Mouse (Mus musculus) monocyte, adult 5-6 weeks (primary cell): ENCODE measurements around the gene Plg. TPM values are rescaled to one million over a fixed set of nuclear protein-coding genes. Genes with fewer than 3 reads are reported as not detected.

ENCODE experiments used
- ATAC-seq: fragments of 153-309, 156-312 bp; replicated peaks from 2 replicates; pipeline ENCODE4 v1.8.0; 2017; ENCODE audit warnings: mild to moderate bottlenecking; ENCODE audit not compliant: low TSS enrichment, insufficient number of reproducible peaks, severe bottlenecking, poor library complexity, low FRiP score
- total RNA-seq: library from RNA; stranded (forward); fragments of 200-1000, 200-491, 200-594 nt; gene quantifications from 3 replicates; pipeline ENCODE4 v1.2.3, GENCODE M21; 2017

Plg gene
- total RNA-seq, 1 experiment from 2014 or later: 1.5 TPM

DNA sequence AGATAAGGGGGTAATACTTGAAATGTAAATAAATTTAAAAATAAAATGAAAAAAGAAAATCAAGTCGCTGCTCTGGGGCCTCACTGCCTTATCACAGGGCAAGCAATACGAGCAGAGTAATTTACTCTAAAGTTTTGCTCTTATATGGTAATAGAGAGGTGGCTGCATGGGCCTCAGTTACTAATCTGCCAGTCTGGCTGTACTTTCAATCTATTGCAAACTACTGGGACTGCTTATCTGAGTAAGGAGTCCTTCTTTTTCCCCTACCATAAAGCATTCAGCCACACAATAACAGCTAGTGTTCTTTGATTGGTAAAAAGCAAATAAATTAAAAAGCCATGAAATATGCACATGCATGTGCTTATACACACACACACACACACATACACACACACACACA, 3.2 kb downstream of the Plg start:
- no peak for ATAC-seq

DNA sequence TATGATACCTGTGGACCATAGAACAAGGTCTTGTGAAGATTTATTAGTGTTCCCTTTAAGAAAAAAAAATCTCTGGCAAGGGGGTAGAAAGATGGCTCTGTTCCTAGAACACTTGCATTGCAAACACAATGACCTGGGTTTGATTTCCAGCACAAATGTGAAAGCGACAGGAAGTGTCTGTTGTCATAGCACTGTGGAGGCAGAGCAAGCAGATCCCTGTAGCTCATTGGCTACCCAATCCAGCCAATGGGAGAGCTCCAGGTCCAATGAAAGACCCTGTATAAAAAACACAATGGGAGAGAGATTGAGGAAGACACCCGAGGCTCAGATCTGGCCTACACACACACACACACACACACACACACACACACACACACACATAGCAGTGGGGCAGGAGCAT, 4.1 kb downstream of the Plg start:
- ATAC-seq: no peak

DNA sequence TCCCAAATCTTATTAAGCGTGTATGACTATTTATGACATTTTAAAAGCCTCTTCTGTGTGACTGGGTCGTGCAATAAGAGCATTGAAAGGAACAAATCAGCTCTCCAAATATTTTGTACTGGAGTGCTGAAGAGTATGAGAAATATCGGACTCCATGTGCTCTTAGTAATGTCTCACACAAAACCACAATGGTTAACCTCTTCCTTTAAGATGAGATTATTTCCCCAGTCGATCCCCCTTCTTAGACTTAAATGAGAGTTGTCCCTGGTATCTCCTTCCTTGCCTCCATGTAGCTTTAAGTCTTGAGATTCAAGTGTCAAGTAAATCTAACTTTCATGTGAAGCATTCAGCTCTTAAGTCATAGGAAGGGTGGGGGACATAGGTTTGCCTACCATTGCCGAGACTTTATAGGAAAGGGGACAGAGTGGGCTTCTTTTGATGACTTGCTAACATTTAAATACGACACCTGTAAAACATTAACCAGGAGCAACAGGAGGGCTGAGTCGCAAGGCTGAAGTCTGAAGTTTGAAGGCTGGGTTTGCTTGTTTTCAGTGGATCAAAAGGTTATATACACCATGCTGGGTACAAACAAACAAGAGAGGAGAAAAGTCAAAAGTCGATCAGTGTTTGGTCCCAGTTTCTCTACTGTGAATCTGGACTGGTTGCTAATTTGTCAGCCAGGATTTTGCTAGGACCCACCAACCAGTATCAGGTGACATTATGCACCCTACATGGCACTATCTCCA, 6.8 kb downstream of the Plg start:
- ATAC-seq: no peak

DNA sequence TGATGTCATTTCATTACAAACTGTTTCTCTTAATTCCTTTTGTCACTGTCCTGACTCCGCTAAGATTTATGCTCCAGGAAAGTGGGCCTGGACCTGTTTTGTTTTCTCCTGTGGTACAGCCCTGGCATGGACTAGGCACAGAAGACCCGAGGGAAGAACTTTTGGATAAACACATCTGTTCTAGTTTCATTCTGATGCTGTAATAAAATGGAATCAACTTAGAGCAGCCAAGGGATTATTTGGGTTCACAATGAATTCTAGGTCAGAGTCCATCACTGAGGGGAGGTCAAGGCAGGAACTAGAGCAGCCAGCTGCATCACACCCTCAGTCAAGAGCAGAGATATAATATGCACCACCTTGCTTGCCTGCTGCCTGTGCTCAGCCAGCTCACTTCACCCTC, 9.4 kb downstream of the Plg start:
- ATAC-seq: no peak

DNA sequence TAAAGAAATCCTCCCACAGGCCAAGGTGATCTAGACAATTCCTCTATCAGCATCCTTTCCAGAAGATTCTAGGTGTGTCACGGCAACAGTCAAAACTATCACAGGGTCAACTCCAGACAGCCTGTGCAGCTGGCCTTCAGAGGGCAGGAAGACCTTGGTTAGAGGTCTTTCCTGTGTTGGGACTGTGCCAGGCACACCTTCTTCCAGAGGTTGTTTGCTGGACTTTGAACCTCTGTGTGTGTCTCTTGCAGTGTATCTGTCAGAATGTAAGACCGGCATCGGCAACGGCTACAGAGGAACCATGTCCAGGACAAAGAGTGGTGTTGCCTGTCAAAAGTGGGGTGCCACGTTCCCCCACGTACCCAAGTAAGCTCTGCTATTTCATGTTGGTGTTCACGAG, 9.8 kb downstream of the Plg start:
- ATAC-seq: no peak

DNA sequence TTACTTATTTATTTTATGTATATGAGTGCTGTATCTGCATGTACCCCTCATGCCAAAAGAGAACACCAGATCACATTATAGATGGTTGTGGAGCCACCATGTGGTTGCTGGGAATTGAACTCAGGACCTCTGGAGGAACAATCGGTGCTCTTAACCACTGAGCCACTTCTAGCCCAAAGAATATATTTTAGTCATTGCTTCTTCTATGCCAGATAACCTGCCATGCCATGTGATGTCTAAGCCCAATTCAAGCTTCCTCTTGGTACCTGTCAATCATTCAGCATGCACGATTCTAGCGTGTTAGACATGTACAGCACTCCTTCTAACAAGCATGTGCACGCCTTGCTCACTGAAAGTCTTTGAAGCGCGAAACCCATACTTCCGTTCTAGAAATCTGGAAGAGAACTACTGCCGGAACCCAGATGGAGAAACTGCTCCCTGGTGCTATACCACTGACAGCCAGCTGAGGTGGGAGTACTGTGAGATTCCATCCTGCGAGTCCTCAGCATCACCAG, 17.8 kb downstream of the Plg start:
- ATAC-seq: no peak

DNA sequence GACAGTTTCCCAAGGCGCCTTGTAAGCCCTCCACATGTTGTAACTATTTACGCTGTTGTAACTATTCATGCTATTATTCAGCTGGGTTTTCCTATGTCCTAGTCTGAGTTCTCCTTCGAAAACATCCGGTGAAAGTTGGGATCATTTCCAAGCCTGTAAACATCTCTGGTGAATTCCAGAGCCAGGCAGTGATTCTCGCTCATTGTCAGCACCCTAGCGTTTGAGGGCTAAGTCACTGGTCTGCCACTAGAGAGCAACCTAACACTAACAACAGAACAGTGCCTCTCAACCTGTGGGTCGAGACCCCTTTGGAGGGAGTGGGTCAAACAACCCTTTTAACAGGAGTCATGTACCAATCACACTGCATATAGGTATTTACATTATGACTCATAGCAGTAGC, 25.0 kb downstream of the Plg start:
- ATAC-seq: no peak

DNA sequence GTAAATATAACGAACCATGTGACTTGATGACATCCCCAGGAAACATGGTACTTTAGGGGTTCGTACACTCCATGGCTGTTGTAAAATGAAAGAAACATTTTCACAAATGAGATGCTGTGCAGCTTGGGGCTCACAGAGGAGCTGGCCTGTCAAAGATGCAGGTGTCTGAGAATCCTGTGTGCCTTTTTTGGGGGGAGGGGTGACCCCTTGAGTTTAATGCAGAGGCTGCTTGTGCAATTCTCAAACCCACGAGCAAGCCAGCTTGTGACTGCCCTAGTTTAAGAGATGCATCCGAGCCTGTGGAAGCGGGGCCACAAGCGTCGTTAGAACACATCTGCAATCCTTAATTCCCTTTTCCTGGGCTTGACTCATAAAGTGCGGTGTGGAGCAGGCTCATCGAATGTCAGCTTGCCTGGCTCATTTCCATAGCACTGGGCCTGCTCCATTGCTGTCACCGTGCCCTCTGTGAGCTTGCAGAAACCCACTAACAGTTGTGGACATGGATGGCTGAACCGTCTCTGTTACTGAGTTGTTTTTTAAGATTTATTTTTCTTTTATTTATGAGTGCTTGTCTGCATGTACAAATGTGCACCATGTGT, 31.0 kb downstream of the Plg start:
- ATAC-seq: no peak

DNA sequence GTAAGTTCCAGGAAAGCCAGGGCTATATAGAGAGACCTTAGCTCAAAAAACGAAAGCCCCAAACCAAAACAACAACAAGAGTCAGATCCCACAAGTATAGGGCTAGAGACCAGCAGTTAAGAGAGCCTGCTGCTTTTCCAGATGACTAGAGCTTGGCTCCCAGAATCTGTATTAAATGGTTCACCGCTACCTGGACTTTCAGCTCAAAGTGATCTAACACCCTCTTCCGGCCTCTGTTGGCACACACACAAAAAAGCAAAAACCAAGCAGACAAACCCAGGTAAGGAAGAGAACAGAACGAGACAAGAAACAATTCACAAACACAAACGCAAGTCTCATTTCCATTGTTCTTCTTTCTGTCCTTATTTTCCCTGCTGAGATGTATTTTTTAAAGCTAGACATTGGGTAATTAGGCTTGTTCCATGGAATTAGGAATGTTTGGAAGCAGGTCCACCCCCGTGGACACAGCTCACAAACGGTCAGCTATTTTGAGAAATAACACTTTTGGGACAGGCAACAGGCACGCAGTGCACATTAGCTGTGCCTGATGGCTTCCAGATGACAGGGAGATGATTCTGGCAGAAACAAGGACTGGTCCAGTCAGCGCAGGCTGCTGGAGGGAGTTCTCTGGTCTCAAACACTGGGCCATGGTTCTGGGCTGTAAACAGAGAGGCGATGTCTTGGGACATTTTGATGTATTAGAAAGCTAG, 33.9 kb downstream of the Plg start:
- ATAC-seq: no peak

DNA sequence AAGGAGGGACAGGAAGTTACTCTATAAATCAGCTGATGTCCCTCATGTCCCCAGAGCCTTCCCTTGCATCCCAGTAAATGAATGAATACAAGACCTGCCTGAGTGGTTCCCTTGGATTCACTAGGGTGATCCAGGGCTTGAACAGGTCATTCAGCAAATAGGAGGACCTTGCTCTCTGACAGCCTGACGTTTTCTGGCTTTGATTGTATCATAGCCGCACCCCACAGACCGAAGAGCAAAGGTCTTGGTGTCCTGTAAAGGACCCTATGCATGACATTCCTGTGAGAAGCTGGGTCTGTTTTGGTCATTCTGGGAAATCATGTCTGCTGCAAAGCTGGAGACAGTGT, 34.5 kb downstream of the Plg start:
- no peak for ATAC-seq

DNA sequence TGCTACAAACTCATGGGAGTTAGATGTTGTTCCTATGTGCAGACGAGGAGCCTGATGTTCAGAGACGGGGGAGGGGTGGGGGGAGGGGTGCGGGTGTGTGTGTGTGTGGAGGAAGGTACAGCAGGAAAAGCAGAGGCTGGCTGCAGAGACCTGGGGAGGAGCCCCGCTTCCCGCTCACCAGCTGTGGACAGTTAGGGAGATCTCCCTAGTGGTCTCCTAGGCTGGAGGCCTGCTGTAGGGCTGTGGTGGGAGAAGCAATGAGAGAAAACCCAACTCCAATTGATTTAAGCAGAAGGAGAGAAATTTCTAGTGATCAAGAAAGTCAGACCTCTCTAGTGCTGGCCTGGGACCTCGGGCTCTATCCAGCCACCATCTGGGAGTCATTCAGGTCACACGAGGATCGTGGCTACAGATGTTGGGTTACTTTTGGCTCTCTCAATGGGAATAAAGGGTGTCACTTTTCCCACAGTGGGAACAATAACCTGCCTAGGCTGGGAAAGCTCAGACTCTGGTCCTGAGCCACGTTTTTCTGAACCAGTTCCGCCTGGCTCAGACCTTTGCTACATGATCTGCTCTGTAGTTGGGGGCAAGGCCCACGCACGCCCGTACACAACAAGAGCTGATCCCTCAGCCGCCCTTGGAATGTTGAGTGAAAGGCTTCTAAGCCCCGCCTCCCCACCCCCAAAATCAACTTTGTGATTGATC, 36.8 kb downstream of the Plg start:
- ATAC-seq: no peak

DNA sequence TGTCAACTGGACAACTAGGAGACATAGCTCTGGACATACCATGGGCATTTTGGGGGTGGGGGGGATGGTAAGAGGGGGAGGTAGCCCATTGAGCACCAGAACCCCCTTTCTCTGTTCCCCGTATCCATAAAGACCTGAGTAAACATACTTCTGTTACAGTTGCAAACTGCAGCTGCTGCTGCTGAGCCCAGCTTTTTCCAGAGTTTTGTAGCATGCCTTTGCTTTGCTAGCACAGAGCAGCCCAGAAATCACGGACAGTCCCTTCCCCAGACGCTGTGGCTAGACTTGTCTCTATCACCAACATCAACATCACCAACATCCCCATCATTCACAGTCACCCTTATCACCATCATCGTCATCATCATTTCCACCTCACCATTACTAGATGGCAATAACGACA, 37.3 kb downstream of the Plg start:
- ATAC-seq: no peak

DNA sequence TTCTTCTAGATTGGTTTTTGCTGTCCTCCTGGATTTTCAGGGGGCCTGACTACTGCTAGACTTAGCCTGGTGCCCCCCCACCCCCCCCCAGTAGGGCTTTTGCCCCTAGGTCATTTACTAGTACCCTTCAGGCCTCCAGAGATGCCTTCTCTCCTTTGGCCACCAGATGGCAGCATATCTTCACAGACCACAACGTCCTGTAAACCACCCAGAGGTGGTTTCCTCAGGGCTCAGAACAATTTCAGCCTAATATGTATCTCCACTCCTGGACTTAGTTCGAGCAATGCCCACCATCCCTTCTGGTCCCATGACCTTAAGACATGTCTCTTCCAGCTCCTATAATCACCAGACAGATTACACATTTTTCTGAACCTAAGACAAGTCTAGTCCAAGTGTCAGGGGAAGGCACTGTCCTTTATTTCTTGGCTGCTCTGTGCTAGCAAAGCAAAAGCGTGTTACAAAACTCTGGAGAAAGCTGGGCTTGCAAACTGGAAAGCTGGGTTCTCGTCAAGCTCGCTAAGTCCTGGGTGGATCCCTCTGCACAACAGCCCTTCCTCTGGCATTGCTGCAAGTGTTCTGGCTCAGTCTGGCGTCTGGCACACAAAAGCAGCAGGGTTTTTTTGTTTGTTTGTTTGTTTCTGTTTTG, 38.0 kb downstream of the Plg start:
- ATAC-seq: peak; percentile 73; the same call in 1 of the 2 replicates

DNA sequence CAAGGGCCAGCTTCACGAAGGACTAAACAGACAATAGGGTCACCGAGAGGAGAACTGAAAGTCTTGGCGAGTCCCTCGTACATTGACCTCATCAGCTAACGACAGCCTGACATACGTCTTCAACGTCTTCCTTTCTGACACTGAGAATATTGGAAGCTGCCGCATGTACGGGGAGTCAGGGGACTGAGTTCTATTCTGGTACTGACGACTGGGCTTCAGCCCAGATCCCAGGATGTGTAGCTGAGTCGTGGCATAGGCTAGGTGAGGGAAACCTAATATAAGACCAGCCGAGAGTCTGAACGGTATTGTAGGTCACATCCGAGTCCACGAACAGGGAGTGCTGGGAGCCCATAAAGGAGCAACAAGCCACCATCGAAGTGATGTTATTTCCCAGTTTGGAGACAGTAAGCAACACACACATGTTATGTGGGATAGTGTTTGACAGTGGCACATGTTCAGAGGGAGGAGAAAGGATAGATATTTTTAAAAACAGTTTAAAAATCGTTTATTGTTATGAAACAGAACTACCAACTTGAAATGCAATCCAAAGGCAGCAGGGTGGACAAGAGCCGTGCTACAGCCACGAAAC, 41.2 kb downstream of the Plg start:
- ATAC-seq: no peak

DNA sequence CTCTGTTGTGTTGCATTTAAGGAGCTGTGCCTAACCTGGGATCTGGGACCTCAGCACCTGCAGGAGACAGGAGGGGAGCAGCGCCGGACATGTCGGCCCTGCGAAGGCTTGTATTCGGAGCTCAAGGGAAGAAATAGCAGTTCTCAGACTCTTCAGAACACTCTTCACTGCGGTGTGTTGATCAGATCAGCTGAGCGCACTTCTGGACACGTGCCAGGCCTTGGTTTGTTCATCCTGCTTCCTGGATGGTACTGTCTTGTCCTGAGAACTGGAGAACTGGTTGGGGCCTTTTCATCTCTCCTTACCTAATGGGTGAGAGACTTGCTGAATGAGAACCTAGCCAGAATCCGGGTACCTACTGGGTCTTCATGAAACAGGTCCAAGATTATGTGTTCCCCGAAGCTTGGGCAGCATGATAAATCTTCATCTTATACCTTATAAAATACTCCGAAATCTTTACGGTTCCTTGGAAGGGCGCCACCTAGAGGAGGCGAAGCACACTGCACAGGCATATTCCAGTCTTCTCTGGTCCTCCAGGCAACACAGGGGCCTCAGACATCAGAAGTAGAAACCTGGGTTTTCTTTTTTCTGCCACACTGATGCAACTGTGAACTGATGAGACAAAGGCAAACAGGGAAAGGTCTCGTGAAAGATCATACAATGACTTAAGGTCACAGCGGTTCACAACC, 42.6 kb downstream of the Plg start:
- no peak for ATAC-seq

DNA sequence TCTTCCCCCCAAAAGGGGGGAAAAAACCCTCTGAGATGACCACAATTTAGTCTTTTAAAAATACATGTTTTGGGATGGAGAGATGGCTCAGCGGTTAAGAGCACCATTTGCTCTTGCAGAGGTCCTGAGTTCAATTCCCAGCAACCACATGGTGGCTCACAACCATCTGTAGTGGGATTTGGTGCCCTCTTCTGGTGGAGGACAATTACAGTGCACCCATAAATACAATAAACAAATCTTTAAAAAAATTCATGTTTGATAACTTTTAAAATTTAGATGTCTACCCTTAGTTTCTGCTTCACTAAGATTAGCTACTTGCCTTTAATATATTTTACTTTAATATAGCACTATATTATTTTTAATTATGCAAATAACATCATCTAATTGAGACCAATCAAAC, 43.7 kb downstream of the Plg start:
- ATAC-seq: no peak

DNA sequence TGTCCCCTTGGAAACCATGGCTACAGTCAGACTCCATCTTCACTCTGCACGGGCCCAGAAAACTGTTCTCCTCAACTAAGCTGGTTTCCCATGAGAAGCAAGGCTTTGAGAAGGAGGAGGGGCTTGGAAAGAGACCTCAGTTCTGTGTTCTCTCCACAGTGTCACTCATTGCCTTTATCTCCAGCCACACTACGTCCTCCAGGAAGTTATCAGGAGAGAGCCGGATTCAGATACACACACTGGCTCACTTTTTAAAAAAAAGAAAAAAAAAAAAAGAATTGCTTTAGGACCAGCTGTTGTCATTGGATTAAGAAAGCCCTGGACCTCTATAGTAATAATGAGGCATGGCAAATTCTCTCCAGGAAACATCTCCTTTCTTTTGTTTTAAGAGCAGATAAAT, 48.7 kb downstream of the Plg start:
- no peak for ATAC-seq

DNA sequence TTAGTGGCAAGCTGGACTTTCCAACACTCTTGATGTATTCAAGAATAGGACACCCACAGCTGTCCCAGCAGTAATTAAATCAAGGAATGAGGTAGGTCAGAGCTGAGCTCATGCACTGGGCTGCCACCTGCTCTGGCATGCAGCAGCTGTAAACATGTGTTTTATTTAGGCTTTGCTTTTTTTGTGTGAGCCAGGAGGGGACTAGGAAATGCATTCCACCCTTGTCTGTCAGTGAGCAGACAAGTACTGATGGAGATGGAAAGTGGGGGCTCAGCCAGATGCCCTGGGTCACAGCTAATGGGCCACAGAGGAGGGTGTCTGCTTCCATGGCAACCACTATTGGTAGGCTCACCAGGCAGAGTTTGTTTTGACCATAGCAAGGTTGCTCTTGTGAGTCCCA, 50.0 kb downstream of the Plg start:
- no peak for ATAC-seq
